Mouse (Mus musculus): Measurements from ENCODE around the gene Olfr603.
"Not testable (repeated sequence)": the region's sequence is repeated elsewhere in the genome, so short reads cannot be mapped to it uniquely, and the experiment has no call there.

Gene Olfr603

GRCm38 (mm10) chr7:103386077-103386476, at the start of gene Olfr603:
TSS of gene Olfr603 (minus strand) at chr7:103386177.
- no peak for DNase-seq (ENCODE audit: low spot score)

DNA sequence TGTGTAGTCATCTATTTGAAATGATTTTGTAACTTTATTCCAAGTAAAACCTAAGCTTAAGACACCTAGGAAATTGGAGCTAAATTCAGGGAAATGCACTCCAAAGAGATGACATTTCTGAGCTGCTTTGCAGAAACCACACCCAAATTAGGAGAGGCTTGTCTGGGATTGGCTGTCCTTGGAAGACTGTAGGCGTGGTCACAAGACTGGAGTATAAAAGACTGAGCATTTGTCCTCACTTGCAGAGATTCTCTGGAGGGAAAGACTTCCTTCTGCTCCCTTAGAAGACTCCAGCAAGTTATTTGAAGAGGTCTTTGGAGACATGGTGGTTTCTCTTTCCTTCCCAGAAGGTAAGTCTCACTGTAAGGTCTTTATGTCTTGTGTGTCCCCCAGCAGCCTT, 28.8 kb upstream of the Olfr603 start, which contains the start of gene Usp17lc:
Gene Usp17lc (plus strand): TSS at position 301 of the 400 bp plus-strand sequence.
- not testable (repeated sequence) for DNase-seq (ENCODE audit: low spot score)

- DNase-seq (ENCODE audit: low spot score): not testable (repeated sequence)
Measured at GRCm38 (mm10) chr7:103406521-103407055, 20.6 kb upstream of the Olfr603 start.

DNA sequence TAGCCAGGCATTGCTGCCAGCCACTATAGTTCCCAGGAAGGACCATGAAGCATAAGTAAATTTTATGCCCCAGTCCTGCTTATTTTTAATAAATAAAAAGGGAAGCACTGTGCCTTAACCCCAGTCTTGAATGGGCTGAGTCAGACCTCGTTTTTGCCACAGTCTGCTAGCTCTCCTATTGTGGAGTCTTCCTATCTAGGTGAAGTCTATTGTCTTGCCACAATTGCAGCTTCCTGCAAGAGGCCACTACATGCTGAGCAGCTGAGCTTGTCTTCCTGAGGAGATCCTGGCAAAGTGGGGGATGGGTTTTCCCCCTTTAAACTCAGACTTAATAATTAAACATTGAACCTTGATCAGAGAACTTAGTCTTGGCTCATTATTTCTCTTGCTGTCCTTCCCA, 13.0 kb upstream of the Olfr603 start:
- no peak for DNase-seq (ENCODE audit: low spot score)

DNA sequence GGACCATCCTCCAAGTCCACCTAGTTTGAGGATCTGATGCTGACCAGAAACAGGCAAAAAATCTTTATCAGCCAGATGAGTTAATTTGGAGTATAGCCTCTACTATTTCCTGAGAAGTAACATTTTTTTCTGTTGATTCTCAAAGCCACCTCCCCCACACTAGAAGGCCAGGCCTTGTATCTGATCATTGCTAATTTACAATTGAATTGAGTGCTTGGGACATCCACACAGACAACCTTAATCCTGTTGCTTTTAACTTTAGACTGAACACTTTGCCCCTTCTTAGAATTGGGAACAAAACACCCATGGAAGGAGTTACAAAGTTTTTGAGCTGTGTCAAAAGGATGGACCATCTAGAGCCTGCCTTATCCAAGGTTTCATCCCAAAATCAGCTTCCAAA, 11.8 kb upstream of the Olfr603 start:
- DNase-seq (ENCODE audit: low spot score): no peak

DNA sequence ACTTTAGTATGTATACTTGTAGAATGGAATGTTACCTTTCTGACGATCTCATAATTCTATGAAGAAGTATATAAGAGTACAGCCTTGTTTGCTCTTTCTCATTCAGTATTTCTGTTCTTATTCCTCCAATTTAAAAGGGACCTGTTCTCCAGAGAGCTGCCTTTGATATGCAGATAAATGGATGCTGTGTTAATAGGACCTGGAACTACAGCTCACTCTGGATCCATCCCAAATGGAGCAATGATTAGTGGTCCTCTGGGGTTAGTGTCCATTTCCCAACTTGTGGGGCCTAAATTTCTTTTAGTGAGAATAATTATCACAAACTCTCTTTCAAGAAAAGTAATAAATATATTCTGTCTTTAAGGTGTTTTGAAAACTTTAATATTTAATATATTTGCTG, 23.4 kb downstream of the Olfr603 start, which contains the start of gene Olfr601:
Gene Olfr601 (minus strand): TSS at position 101 of the 400 bp plus-strand sequence.
- DNase-seq (ENCODE audit: low spot score): no peak

DNA sequence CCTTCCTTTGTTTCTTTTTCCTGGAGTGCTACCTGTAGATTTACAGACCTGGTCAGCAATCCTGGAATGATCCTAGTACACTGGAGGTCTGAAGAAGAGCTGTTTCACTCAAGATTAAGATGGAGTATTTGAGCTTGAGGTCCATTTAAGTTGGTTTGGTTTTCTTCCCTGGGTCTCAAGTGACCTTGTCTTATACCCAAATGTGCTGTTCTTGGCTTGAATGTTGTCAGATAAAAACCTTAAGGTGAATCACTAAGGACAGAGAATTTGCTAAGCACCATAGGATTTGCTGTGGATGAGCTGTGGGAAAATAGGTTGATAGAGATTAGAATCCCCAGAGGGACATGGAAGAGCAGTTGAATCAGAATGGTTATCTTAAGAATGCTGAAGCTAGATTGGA, 36.4 kb downstream of the Olfr603 start, which contains the start of gene Olfr600:
Gene Olfr600 (minus strand): TSS at position 101 of the 400 bp plus-strand sequence.
- DNase-seq (ENCODE audit: low spot score): no peak

- no peak for DNase-seq (ENCODE audit: low spot score)
Measured at GRCm38 (mm10) chr7:103335617-103336016, 50.4 kb downstream of the Olfr603 start, which contains the start of gene Olfr599. TSS of gene Olfr599 (plus strand) at chr7:103335917.

Data from ovary, postnatal 10 days (tissue).